Mouse (Mus musculus): Measurements from ENCODE around the gene Scd3. TPM values are rescaled to one million over a fixed set of nuclear protein-coding genes. Genes with fewer than 3 reads are reported as not detected.
A peak's percentile ranks its signal among the peaks of the same experiment; 100 is the strongest.

Gene Scd3
- polyA plus RNA-seq, 1 experiment, result 0.05 TPM

- no peak overlapping the region for H3ac ChIP-seq (ENCODE audit: control insufficient read depth, insufficient read length)
- no peaks in the 10 kb centered on the region for H3K27me3 ChIP-seq (ENCODE audit: control insufficient read depth, insufficient read depth, insufficient read length)
- H3K79me2 ChIP-seq (ENCODE audit: control insufficient read depth, insufficient read depth), result no peaks in the 10 kb centered on the region
- H3K4me2 ChIP-seq (ENCODE audit: low read depth), result peak overlapping the region; percentile 70
- TF ChIP-seq SRF (IDR thresholded peaks at IDR 0.05; ENCODE audit: control insufficient read depth, insufficient read length, low read depth), result no peak
- no peak for TF ChIP-seq POLR2A (IDR thresholded peaks at IDR 0.05; ENCODE audit: insufficient read length, low read depth)
- no peak for TF ChIP-seq TCF3 (IDR thresholded peaks at IDR 0.05; ENCODE audit: insufficient read length, low read depth)
- TF ChIP-seq REST (IDR thresholded peaks at IDR 0.05; ENCODE audit: insufficient read depth, insufficient read length), result no peak
- no peak for TF ChIP-seq MAX (IDR thresholded peaks at IDR 0.05; ENCODE audit: low read depth)
- TF ChIP-seq MYOG (IDR thresholded peaks at IDR 0.05; ENCODE audit: control insufficient read depth in 1 of 3, insufficient read depth in 1 of 3, insufficient read length in 2 of 3, low read depth in 2 of 3), result no peak
- TF ChIP-seq CEBPB (IDR thresholded peaks at IDR 0.05; ENCODE audit: insufficient read depth, poor library complexity, severe bottlenecking), result no peak
- TF ChIP-seq E2F4 (IDR thresholded peaks at IDR 0.05; ENCODE audit: insufficient read depth), result no peak
- no peak for TF ChIP-seq MYOD1 (IDR thresholded peaks at IDR 0.05; ENCODE audit: control insufficient read depth in 1 of 3, insufficient read length in 2 of 3, low read depth in 2 of 3)
- TF ChIP-seq TCF12 (IDR thresholded peaks at IDR 0.05; ENCODE audit: insufficient read depth, poor library complexity, severe bottlenecking), result no peak
- TF ChIP-seq POLR2AphosphoS2 (IDR thresholded peaks at IDR 0.05; ENCODE audit: insufficient read length, low read depth), result no peak
- TF ChIP-seq USF1 (IDR thresholded peaks at IDR 0.05; ENCODE audit: low read depth), result no peak
- H3K4me3 ChIP-seq, result no peak overlapping the region
- H3K36me3 ChIP-seq (ENCODE audit: control insufficient read depth, insufficient read depth), result no peaks in the 10 kb centered on the region
Measured at GRCm38 (mm10) chr19:44267499-44268002, 64.5 kb downstream of the Scd3 start.

GRCm38 (mm10) chr19:44273711-44274110, 70.6 kb downstream of the Scd3 start:
- Histone ChIP-seq H3K4me3 (no peak overlapping the region), H3ac (ENCODE audit: control insufficient read depth, insufficient read length) (no peak overlapping the region), H3K4me2 (ENCODE audit: low read depth) (no peak overlapping the region), H3K27me3 (ENCODE audit: control insufficient read depth, insufficient read depth, insufficient read length) (no peaks in the 10 kb centered on the region), H3K36me3 (ENCODE audit: control insufficient read depth, insufficient read depth) (no peaks in the 10 kb centered on the region), H3K79me2 (ENCODE audit: control insufficient read depth, insufficient read depth) (no peaks in the 10 kb centered on the region)
- TF ChIP-seq POLR2A (IDR thresholded peaks at IDR 0.05; ENCODE audit: insufficient read length, low read depth) (no peak), USF1 (IDR thresholded peaks at IDR 0.05; ENCODE audit: low read depth) (no peak), MYOD1 (IDR thresholded peaks at IDR 0.05; ENCODE audit: control insufficient read depth in 1 of 3, insufficient read length in 2 of 3, low read depth in 2 of 3) (no peak), REST (IDR thresholded peaks at IDR 0.05; ENCODE audit: insufficient read depth, insufficient read length) (no peak), MAX (IDR thresholded peaks at IDR 0.05; ENCODE audit: low read depth) (no peak), CEBPB (IDR thresholded peaks at IDR 0.05; ENCODE audit: insufficient read depth, poor library complexity, severe bottlenecking) (no peak), MYOG (IDR thresholded peaks at IDR 0.05; ENCODE audit: control insufficient read depth in 1 of 3, insufficient read depth in 1 of 3, insufficient read length in 2 of 3, low read depth in 2 of 3) (no peak), TCF3 (IDR thresholded peaks at IDR 0.05; ENCODE audit: insufficient read length, low read depth) (no peak), POLR2AphosphoS2 (IDR thresholded peaks at IDR 0.05; ENCODE audit: insufficient read length, low read depth) (no peak), SRF (IDR thresholded peaks at IDR 0.05; ENCODE audit: control insufficient read depth, insufficient read length, low read depth) (no peak), TCF12 (IDR thresholded peaks at IDR 0.05; ENCODE audit: insufficient read depth, poor library complexity, severe bottlenecking) (no peak), E2F4 (IDR thresholded peaks at IDR 0.05; ENCODE audit: insufficient read depth) (no peak)

- TF ChIP-seq CEBPB (IDR thresholded peaks at IDR 0.05; ENCODE audit: insufficient read depth, poor library complexity, severe bottlenecking) (no peak), POLR2AphosphoS2 (IDR thresholded peaks at IDR 0.05; ENCODE audit: insufficient read length, low read depth) (no peak), REST (IDR thresholded peaks at IDR 0.05; ENCODE audit: insufficient read depth, insufficient read length) (no peak), MYOD1 (IDR thresholded peaks at IDR 0.05; ENCODE audit: control insufficient read depth in 1 of 3, insufficient read length in 2 of 3, low read depth in 2 of 3) (peak in 2 of 3 experiments; percentile 75 to 90), MAX (IDR thresholded peaks at IDR 0.05; ENCODE audit: low read depth) (no peak), USF1 (IDR thresholded peaks at IDR 0.05; ENCODE audit: low read depth) (no peak), MYOG (IDR thresholded peaks at IDR 0.05; ENCODE audit: control insufficient read depth in 1 of 3, insufficient read depth in 1 of 3, insufficient read length in 2 of 3, low read depth in 2 of 3) (peak in 2 of 3 experiments; percentile 56 to 71), TCF3 (IDR thresholded peaks at IDR 0.05; ENCODE audit: insufficient read length, low read depth) (peak; percentile 79), E2F4 (IDR thresholded peaks at IDR 0.05; ENCODE audit: insufficient read depth) (no peak), TCF12 (IDR thresholded peaks at IDR 0.05; ENCODE audit: insufficient read depth, poor library complexity, severe bottlenecking) (peak; percentile 89), SRF (IDR thresholded peaks at IDR 0.05; ENCODE audit: control insufficient read depth, insufficient read length, low read depth) (no peak)
Measured at GRCm38 (mm10) chr19:44274452-44274851, 71.4 kb downstream of the Scd3 start.

GRCm38 (mm10) chr19:44275418-44275817, 72.3 kb downstream of the Scd3 start:
- TF ChIP-seq POLR2A (IDR thresholded peaks at IDR 0.05; ENCODE audit: insufficient read length, low read depth), result no peak
- no peak for TF ChIP-seq MAX (IDR thresholded peaks at IDR 0.05; ENCODE audit: low read depth)
- no peak for TF ChIP-seq E2F4 (IDR thresholded peaks at IDR 0.05; ENCODE audit: insufficient read depth)
- peak in 2 of 3 experiments; percentile 4 to 33 for TF ChIP-seq MYOG (IDR thresholded peaks at IDR 0.05; ENCODE audit: control insufficient read depth in 1 of 3, insufficient read depth in 1 of 3, insufficient read length in 2 of 3, low read depth in 2 of 3)
- TF ChIP-seq TCF3 (IDR thresholded peaks at IDR 0.05; ENCODE audit: insufficient read length, low read depth), result no peak
- TF ChIP-seq CEBPB (IDR thresholded peaks at IDR 0.05; ENCODE audit: insufficient read depth, poor library complexity, severe bottlenecking), result peak; percentile 26; the same call in 1 of the 2 replicates
- no peak for TF ChIP-seq SRF (IDR thresholded peaks at IDR 0.05; ENCODE audit: control insufficient read depth, insufficient read length, low read depth)
- TF ChIP-seq REST (IDR thresholded peaks at IDR 0.05; ENCODE audit: insufficient read depth, insufficient read length), result no peak
- TF ChIP-seq TCF12 (IDR thresholded peaks at IDR 0.05; ENCODE audit: insufficient read depth, poor library complexity, severe bottlenecking), result peak; percentile 39
- no peak for TF ChIP-seq USF1 (IDR thresholded peaks at IDR 0.05; ENCODE audit: low read depth)
- TF ChIP-seq POLR2AphosphoS2 (IDR thresholded peaks at IDR 0.05; ENCODE audit: insufficient read length, low read depth), result no peak
- TF ChIP-seq MYOD1 (IDR thresholded peaks at IDR 0.05; ENCODE audit: control insufficient read depth in 1 of 3, insufficient read length in 2 of 3, low read depth in 2 of 3), result peak in 2 of 3 experiments; percentile 9 to 26
- Histone ChIP-seq H3K79me2 (ENCODE audit: control insufficient read depth, insufficient read depth) (no peaks in the 10 kb centered on the region), H3K4me3 (no peak overlapping the region), H3ac (ENCODE audit: control insufficient read depth, insufficient read length) (no peak overlapping the region), H3K27me3 (ENCODE audit: control insufficient read depth, insufficient read depth, insufficient read length) (no peaks in the 10 kb centered on the region), H3K4me2 (ENCODE audit: low read depth) (peak overlapping the region; percentile 42), H3K36me3 (ENCODE audit: control insufficient read depth, insufficient read depth) (no peaks in the 10 kb centered on the region)

More at GRCm38 (mm10) chr19:44274452-44274851, 71.4 kb downstream of the Scd3 start:
- no peak overlapping the region for H3ac ChIP-seq (ENCODE audit: control insufficient read depth, insufficient read length)
- H3K36me3 ChIP-seq (ENCODE audit: control insufficient read depth, insufficient read depth), result no peaks in the 10 kb centered on the region
- H3K79me2 ChIP-seq (ENCODE audit: control insufficient read depth, insufficient read depth), result no peaks in the 10 kb centered on the region
- H3K27me3 ChIP-seq (ENCODE audit: control insufficient read depth, insufficient read depth, insufficient read length), result no peaks in the 10 kb centered on the region
- peak overlapping the region; percentile 39 for H3K4me2 ChIP-seq (ENCODE audit: low read depth)
- no peak overlapping the region for H3K4me3 ChIP-seq
